Comparison of ENCODE assay signal across 29 mouse cellular contexts in genomic region chr19:46715016-46715415, GRCm38 (mm10). TPM values are rescaled to one million over a fixed set of nuclear protein-coding genes. Genes with fewer than 3 reads are reported as not detected.
"Had no signal": no experiment of that assay in that cellular context is flagged by ENCODE, and none has a peak within 500 bp of the region (broad histone marks: within the 10 kb centered on the region; RNA-seq: fewer than 3 reads in every experiment).

No protein-coding gene starts in this region.

- ATAC-seq: hindbrain, embryonic 16.5 days; inflammation-experienced regulatory T-cells, adult 6 months; intestine, embryonic 15.5 days; intestine, postnatal 0 days had no signal

- DNase-seq: gastrocnemius, adult 2 months; gastrocnemius, postnatal 10 days; gastrocnemius, postnatal 25 days; heart, adult 18-20 months; heart, postnatal 10 days; heart, postnatal 4 days; kidney, adult 18-20 months; kidney, adult 8-10 months; kidney, postnatal 10 days; kidney, postnatal 25 days; layer of hippocampus, adult 9-11 months; layer of hippocampus, postnatal 36 days; left cerebral cortex, postnatal 4 days; liver, embryonic 13.5 days had no signal

RNA-seq across cellular contexts. Expression of gene Cyp17a1, which starts 42.0 kb away (rescaled TPM):
- total RNA-seq: gastrocnemius, adult 2 months; gastrocnemius, postnatal 10 days; gastrocnemius, postnatal 25 days; gastrocnemius, postnatal 4 days; granulocyte monocyte progenitor cell, adult 5-6 weeks; heart, adult 18-20 months; heart, adult 8-10 months; heart, postnatal 10 days; heart, postnatal 25 days; layer of hippocampus, adult 18-20 months; layer of hippocampus, adult 8-10 months; layer of hippocampus, postnatal 14 days; layer of hippocampus, postnatal 36 days; left cerebral cortex, adult 18-20 months; left cerebral cortex, adult 8-10 months; left cerebral cortex, postnatal 10 days; left cerebral cortex, postnatal 25 days had no signal
